Mouse (Mus musculus) lung, postnatal 0 days (tissue): ENCODE measurements around the gene Hsd11b2.

Experiments used
- CTCF ChIP-seq: IDR thresholded peaks from 2 replicates; pipeline ENCODE4 v1.5.1; 2016; ENCODE audit warnings: antibody characterized with exemption, mild to moderate bottlenecking
- EP300 ChIP-seq: IDR thresholded peaks from 2 replicates; pipeline ENCODE4 v1.6.1; 2016; ENCODE audit warnings: antibody characterized with exemption, mild to moderate bottlenecking, control low read depth

- TF ChIP-seq CTCF, result no peak
- TF ChIP-seq EP300, result no peak
These were observed 34.3 kb downstream of the Hsd11b2 start for GRCm38 (mm10) chr8:105552824-105553223.
